Mouse (Mus musculus): ENCODE measurements at regions not wholly inside any gene's neighbourhood (a gene's known extent, or its start where the extent isn't known, plus 50 kb on each side); places are given as distances from the start of the nearest gene placed in this dataset.

DNA sequence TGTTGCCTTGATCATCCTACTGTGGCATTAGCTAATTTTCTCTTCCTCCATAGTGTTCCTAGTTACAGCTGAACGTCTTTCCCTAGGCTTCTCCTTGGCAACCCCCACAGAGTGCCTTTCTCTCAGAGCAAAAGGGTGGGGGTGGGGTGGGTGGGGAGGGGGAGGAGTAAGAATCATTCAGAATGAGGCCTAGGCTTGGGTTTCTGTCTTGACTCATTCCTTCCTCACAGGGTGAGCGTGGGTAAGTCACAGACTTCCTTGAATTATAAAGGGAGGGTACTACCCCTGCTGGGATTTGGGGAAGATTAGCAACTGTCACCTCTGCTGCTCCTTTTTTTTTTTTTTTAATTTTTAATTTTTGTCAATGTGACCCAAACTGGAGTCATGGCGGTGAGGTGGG, 114.5 kb downstream of the Dhx35 start:
- Histone ChIP-seq H3K4me3 (no peak overlapping the region), H3K4me1 (no peaks in the 10 kb centered on the region), H3K4me2 (replicated peaks) (no peak overlapping the region), H3K27ac (no peak overlapping the region), H3K36me3 (no peaks in the 10 kb centered on the region), H3K9ac (no peak overlapping the region), H3K27me3 (peaks cover 26% of the 10 kb centered on the region), H3K9me3 (no peaks in the 10 kb centered on the region)
- no peak for ATAC-seq (ENCODE audit: low FRiP score, low read depth)
- WGBS, result 68% methylated on average over 3 of the region's 3 CpGs

DNA sequence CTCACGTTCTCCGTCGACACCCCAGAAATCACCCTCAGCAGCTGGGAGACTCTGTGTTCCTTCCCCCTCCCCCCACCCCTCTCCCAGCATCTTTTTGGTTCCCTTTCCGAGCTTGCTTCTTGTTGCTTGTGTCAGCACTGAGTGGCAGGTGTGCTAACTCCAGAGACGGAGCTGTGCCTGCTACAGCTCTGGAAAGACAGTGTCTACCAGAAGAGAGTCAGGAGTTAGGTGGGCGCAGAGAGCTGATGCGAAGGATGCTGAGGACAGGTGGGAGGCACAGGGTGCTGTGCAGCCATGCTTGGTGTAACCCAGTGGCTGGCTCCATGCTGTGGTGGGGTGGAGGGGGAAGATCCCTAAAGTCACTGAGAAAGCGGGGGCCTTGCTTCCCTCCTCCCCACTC, 115.7 kb downstream of the Dhx35 start:
- Histone ChIP-seq H3K27me3 (peaks cover 27% of the 10 kb centered on the region), H3K4me1 (no peaks in the 10 kb centered on the region), H3K9me3 (no peaks in the 10 kb centered on the region), H3K27ac (no peak overlapping the region), H3K4me3 (no peak overlapping the region), H3K9ac (no peak overlapping the region), H3K36me3 (no peaks in the 10 kb centered on the region), H3K4me2 (replicated peaks) (no peak overlapping the region)
- WGBS, result 62% methylated on average over 8 of the region's 8 CpGs
- ATAC-seq (ENCODE audit: low FRiP score, low read depth), result no peak

DNA sequence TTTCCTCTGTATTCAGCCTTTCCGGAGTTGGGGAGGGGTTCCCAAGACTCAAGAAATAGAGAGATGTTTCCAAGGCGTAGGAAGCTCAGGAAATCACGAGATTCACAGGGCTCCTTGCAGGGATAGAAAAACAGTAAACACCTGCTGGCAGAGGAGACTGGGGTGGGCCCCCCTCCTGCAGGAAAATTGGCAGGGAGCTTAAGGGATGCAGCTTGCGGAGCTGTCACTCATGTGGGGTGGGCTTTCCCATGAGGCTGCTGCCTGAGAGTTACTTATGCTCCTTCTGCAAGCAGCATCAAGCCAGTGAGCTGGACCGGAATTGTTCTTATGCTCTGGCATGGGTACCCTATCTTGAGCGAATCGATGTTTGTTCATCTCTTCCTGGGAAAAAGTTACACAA, 116.6 kb downstream of the Dhx35 start:
- ATAC-seq (ENCODE audit: low FRiP score, low read depth), result no peak
- Histone ChIP-seq H3K27me3 (peaks cover 29% of the 10 kb centered on the region), H3K36me3 (no peaks in the 10 kb centered on the region), H3K9me3 (no peaks in the 10 kb centered on the region), H3K4me3 (no peak overlapping the region), H3K9ac (no peak overlapping the region), H3K4me2 (replicated peaks) (no peak overlapping the region), H3K4me1 (no peaks in the 10 kb centered on the region), H3K27ac (no peak overlapping the region)
- WGBS, result 53% methylated on average over 7 of the region's 7 CpGs

- Histone ChIP-seq H3K4me1 (no peaks in the 10 kb centered on the region), H3K4me2 (replicated peaks) (no peak overlapping the region), H3K9me3 (no peaks in the 10 kb centered on the region), H3K9ac (no peak overlapping the region), H3K27me3 (peaks cover 29% of the 10 kb centered on the region), H3K4me3 (no peak overlapping the region), H3K36me3 (no peaks in the 10 kb centered on the region), H3K27ac (no peak overlapping the region)
- 41% methylated on average over 9 of the region's 9 CpGs for WGBS
- ATAC-seq (ENCODE audit: low FRiP score, low read depth), result no peak
Observed at GRCm38 (mm10) chr2:158912631-158913258, 118.1 kb downstream of the Dhx35 start.

- Histone ChIP-seq H3K4me1 (no peaks in the 10 kb centered on the region), H3K27ac (no peak overlapping the region), H3K4me2 (replicated peaks) (no peak overlapping the region), H3K36me3 (no peaks in the 10 kb centered on the region), H3K4me3 (no peak overlapping the region), H3K27me3 (peaks cover 6% of the 10 kb centered on the region; the same call in 1 of the 2 replicates), H3K9ac (no peak overlapping the region), H3K9me3 (no peaks in the 10 kb centered on the region)
- no peak for ATAC-seq (ENCODE audit: low FRiP score, low read depth)
- WGBS, result 57% methylated on average over 6 of the region's 6 CpGs
Observed at GRCm38 (mm10) chr2:158917398-158917797, 122.8 kb downstream of the Dhx35 start.

GRCm38 (mm10) chr2:158918312-158918711, 123.7 kb downstream of the Dhx35 start:
- Histone ChIP-seq H3K4me2 (replicated peaks) (no peak overlapping the region), H3K9ac (no peak overlapping the region), H3K27ac (no peak overlapping the region), H3K27me3 (0 out of 2 replicates have a peak, but pooled peaks cover 4% of the 10 kb centered on the region), H3K4me1 (no peaks in the 10 kb centered on the region), H3K9me3 (no peaks in the 10 kb centered on the region), H3K4me3 (no peak overlapping the region), H3K36me3 (no peaks in the 10 kb centered on the region)
- WGBS, result 82% methylated on average over 5 of the region's 5 CpGs
- no peak for ATAC-seq (ENCODE audit: low FRiP score, low read depth)

DNA sequence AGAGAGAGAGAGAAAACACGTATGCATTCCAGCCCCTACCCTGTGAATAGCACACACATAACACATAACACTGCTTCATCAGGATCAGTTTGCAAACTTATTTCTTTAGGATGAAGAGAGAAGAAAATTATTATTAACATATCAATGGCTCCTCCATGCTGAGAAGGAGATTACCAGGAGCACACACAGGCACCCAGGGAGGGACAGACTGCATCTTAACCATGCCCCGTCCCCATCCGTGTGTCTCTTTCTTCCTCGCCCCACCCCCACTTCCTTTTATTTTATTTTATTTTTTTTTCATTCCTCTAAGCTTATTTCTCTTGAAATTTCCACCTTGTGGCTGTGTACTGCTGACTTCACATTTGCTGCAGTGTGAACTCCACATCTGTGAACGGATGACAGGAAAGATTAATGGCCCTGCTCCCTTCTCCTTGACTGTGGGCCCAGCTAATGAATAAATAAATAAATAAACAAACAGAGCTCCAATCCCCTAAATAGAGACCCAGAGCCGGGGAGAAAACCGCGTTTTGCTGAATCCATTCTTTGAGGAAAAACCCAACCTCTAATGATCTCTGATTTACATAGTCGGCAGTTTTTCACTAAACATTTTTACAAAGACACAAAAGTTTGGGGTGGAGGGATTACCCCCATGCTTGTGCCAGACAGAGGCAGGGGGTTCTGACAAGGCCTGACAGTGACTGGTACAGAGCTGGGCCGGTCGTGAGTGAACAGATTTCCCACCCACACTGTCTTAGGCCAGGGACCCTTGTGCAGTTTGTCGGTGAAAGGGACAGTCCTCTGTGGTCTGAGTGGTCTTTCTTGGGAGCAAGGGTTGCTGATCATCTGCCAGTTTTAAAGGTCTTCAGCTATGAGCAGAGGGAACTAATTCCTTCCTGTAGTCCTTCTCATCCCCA, 127.0 kb downstream of the Dhx35 start:
- H3K36me3 ChIP-seq, result no peaks in the 10 kb centered on the region
- 0 out of 2 replicates have a peak, but pooled peaks cover 2% of the 10 kb centered on the region for H3K27me3 ChIP-seq
- 75% methylated on average over 12 of the region's 12 CpGs for WGBS
- H3K4me1 ChIP-seq, result no peaks in the 10 kb centered on the region
- H3K9me3 ChIP-seq, result no peaks in the 10 kb centered on the region
- H3K27ac ChIP-seq, result no peak overlapping the region
- no peak overlapping the region for H3K4me2 ChIP-seq (replicated peaks)
- H3K9ac ChIP-seq, result no peak overlapping the region
- H3K4me3 ChIP-seq, result no peak overlapping the region
- no peak for ATAC-seq (ENCODE audit: low FRiP score, low read depth)

- Histone ChIP-seq H3K27me3 (0 out of 2 replicates have a peak, but pooled peaks cover 2% of the 10 kb centered on the region), H3K4me1 (no peaks in the 10 kb centered on the region), H3K36me3 (no peaks in the 10 kb centered on the region), H3K9ac (no peak overlapping the region), H3K4me2 (replicated peaks) (no peak overlapping the region), H3K27ac (no peak overlapping the region), H3K4me3 (no peak overlapping the region), H3K9me3 (no peaks in the 10 kb centered on the region)
- ATAC-seq (ENCODE audit: low FRiP score, low read depth), result no peak
- 39% methylated on average over 5 of the region's 5 CpGs for WGBS
Observed at GRCm38 (mm10) chr2:158922766-158923165, 128.2 kb downstream of the Dhx35 start.

- Histone ChIP-seq H3K27ac (no peak overlapping the region), H3K4me1 (no peaks in the 10 kb centered on the region), H3K4me3 (no peak overlapping the region), H3K9ac (no peak overlapping the region), H3K36me3 (no peaks in the 10 kb centered on the region), H3K4me2 (replicated peaks) (no peak overlapping the region), H3K27me3 (0 out of 2 replicates have a peak, but pooled peaks cover 2% of the 10 kb centered on the region), H3K9me3 (no peaks in the 10 kb centered on the region)
- 78% methylated on average over 9 of the region's 9 CpGs for WGBS
- no peak for ATAC-seq (ENCODE audit: low FRiP score, low read depth)
Observed at GRCm38 (mm10) chr2:158929507-158929906, 134.9 kb downstream of the Dhx35 start.

DNA sequence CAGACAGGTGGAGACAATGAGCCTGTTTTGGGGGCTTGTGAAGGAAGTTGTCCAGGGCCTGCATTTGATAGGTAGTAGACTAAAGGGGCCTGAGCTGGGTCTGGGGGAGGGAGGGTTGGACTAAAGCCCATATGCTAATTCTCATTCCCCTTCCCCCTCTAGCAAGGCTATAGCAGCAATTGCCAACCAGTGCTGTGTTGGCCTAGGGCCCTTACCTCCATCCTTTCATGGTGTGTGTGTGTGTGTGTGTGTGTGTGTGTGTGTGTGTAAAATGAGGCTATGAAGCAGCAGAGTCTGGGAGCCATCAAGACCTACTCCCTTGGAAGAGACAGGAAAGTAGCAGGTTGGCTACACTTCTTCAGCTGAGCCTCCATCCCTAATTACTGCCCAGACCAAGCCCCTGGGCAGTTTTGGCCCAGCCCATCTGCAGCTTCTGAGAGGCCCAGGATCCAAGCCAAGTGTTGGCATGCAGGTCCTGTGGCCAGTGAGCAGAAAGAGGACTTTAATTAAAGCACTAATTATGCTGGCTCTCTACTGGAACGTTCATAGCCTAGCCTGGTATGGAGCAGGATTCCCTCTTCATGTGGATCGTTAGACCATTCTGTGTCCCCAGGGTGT, 143.4 kb downstream of the Dhx35 start:
- no peak for ATAC-seq (ENCODE audit: low FRiP score, low read depth)
- Histone ChIP-seq H3K9ac (no peak overlapping the region), H3K27me3 (no peaks in the 10 kb centered on the region)

GRCm38 (mm10) chr2:158949418-158949817, 154.8 kb downstream of the Dhx35 start:
- no peak overlapping the region for H3K27ac ChIP-seq
- no peaks in the 10 kb centered on the region for H3K36me3 ChIP-seq
- WGBS, result 28% methylated on average over 6 of the region's 6 CpGs
- H3K4me1 ChIP-seq, result no peaks in the 10 kb centered on the region
- no peaks in the 10 kb centered on the region for H3K27me3 ChIP-seq
- no peak overlapping the region for H3K4me3 ChIP-seq
- no peak for ATAC-seq (ENCODE audit: low FRiP score, low read depth)
- no peak overlapping the region for H3K9ac ChIP-seq
- H3K4me2 ChIP-seq (replicated peaks), result no peak overlapping the region
- no peaks in the 10 kb centered on the region for H3K9me3 ChIP-seq

More for the DNA sequence above, 143.4 kb downstream of the Dhx35 start:
- no peaks in the 10 kb centered on the region for H3K36me3 ChIP-seq
- peaks cover 6% of the 10 kb centered on the region; the same call in 1 of the 2 replicates for H3K9me3 ChIP-seq
- 69% methylated on average over 2 of the region's 2 CpGs for WGBS
- H3K4me1 ChIP-seq, result no peaks in the 10 kb centered on the region
- H3K27ac ChIP-seq, result no peak overlapping the region
- no peak overlapping the region for H3K4me2 ChIP-seq (replicated peaks)
- no peak overlapping the region for H3K4me3 ChIP-seq

- no peak overlapping the region for H3K9ac ChIP-seq
- H3K4me2 ChIP-seq (replicated peaks), result no peak overlapping the region
- H3K9me3 ChIP-seq, result no peaks in the 10 kb centered on the region
- WGBS, result 32% methylated on average over 3 of the region's 3 CpGs
- H3K4me3 ChIP-seq, result no peak overlapping the region
- no peak overlapping the region for H3K27ac ChIP-seq
- no peaks in the 10 kb centered on the region for H3K4me1 ChIP-seq
- H3K36me3 ChIP-seq, result no peaks in the 10 kb centered on the region
- no peak for ATAC-seq (ENCODE audit: low FRiP score, low read depth)
- H3K27me3 ChIP-seq, result no peaks in the 10 kb centered on the region; the same call in 1 of the 2 replicates
Observed at GRCm38 (mm10) chr2:158951061-158951460, 156.5 kb downstream of the Dhx35 start.
